Mouse (Mus musculus): Measurements from ENCODE around the gene Nt5m.

Nt5m gene

DNA sequence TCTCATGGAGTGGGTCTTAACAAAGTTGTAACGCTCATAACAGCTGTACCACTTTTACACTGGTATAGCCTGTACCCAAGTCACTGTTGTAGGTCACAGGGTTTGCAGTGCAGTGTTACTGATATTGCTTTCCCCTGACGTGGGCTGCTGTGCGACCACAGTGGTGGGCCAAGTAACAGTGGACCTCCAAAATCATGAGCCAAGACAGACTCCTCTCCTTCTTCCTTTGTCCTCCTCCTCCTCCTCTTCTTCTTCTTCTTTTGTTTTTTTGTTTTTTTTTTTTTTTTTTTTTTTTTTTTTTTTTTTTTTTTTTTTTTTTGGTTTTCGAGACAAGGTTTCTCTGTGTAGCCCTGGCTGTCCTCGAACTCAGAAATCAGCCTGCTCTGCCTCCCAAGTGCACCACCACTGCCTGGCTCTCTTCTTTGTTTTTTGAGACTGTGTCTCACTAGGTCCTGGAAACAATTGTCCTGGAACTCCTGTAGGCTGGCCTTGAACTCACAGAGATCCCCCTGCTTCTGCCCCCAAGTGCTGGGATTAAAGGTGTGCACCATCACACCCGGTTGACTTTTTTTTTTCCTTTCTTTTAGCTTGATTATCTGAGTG lies 67.4 kb downstream of the Nt5m start:
- DNase-seq (ENCODE audit: low read depth), result no peak

DNA sequence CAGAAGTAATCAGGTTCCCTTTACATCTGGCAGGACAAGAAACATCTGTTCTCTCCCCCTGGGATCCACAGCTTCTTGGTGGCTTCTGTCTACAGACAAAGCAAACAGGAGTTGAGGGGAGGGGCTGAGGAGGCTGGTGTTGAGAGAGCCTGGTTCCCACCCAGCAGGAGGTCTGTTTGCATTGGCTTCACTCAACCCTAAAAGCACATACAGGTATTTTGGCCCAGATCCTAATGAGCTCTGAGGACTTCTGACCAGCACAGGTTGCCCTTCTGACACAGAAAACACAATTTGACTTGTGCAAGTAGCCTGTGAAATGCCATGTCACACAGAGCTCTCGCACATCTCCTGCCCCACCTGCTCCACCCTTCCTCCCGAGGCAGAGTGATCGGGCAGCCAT lies 69.2 kb downstream of the Nt5m start:
- no peak for DNase-seq (ENCODE audit: low read depth)

DNA sequence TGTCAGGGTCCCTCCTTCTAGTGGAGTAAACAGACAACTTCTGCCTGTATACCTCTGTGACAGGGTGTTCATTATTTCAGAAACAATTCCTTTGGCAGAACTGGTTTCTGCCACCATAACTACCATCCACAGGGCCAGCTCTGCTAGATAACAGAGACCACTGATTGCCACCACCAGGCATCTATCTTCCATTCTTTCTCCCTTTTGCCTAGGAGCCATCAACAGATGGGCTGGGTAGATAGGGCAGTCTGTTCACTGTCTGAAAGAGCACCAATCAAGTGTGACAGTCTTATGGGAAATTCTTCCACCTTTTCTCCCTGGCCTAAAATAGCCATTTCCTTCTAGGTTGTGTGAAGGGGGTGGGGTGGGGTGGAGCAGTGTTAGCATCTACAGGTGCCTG lies 71.3 kb downstream of the Nt5m start:
- DNase-seq (ENCODE audit: low read depth), result no peak

DNA sequence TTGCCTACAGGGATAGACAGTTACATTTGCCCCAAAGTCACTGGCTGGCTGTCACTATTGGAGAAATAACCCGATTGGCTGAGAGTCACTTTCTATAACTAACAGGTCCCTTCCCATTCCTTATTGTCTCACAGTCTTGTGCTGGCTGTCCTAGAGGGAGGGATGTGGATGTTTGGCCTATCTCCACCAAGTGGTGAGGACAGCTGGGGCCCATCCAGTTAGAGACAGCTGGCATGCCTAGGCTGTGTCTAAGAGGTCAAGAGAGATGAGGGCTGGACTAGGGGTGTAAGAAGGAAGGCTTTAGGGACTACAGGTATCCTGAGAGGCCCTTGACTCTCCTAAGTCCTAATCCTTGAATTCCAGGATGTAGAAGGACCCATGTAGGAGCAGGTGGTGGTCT lies 72.3 kb downstream of the Nt5m start:
- no peak for DNase-seq (ENCODE audit: low read depth)

DNA sequence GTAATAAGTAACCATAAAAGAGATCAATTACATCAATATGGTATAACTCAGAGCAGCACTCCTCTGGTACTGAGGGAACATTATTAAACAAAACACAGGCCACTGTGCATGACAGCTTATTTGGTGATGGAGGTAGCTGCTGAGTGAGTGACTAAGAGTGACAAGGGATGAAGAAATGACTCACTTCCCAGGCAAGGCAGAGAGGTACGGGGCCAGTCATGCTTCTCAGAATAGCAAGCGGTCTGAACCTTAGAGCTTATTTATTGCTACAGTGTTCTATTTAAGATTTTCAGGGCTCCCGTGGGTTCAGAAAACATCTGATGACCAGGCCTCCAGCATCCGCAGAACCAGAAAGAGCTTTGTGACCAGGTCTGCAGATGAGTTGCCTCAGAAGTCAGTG lies 74.5 kb downstream of the Nt5m start:
- DNase-seq (ENCODE audit: low read depth), result no peak

DNA sequence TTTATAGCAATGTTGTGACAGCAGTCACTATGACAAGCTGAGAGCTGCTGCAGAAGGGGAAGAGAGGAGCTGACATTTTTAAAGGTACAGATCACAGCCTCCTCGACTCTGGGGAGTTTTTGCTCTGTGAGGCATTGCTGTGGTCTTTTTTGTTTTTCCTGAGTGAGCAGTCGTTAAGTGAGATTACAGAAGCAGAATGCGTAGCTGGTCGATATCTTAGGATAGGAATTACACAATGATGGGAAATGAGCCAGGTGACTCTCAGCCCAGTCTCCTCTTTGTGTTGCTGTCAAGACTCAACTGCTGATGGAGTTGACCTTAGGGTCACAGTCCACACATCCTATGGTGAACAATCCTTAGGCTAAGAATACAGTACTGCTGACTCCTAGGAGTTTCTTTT lies 78.8 kb downstream of the Nt5m start:
- DNase-seq (ENCODE audit: low read depth), result no peak

DNA sequence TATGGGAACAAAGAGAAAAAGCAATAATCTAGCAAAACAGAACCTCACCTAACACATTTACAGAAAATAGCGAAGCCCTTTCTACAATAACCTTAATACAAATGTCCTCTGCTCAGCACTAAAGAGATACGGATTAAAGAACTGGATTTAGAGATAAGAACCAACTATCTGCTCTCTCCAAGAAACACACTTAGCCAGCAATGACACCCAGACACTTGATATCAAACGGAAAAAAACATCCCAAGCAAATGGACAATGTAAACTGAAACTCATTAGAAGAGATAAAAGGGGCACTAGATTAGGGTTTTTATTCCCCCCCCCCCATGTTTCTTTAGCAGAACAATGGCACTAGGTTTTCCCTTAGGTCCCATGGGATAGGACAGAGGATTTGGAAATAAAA lies 80.2 kb downstream of the Nt5m start:
- no peak for DNase-seq (ENCODE audit: low read depth)

DNA sequence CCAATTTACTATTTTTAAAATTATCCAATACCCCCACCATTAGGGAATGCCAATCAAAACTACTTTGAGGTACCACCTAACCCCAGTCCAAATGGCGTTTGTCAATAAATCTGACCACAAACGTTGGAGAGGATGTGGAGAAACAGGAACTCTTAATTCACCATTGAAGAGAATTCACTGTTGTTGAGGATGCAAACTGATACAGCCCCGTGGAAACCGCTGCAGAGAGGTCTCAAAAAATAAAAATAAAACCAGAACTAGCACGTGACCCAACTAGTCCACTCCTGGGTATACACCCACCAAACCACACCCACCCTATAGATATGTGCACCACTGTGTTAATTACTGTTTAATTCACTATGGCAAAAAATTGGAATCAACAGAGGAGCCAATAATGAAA lies 81.1 kb downstream of the Nt5m start:
- no peak for DNase-seq (ENCODE audit: low read depth)

DNA sequence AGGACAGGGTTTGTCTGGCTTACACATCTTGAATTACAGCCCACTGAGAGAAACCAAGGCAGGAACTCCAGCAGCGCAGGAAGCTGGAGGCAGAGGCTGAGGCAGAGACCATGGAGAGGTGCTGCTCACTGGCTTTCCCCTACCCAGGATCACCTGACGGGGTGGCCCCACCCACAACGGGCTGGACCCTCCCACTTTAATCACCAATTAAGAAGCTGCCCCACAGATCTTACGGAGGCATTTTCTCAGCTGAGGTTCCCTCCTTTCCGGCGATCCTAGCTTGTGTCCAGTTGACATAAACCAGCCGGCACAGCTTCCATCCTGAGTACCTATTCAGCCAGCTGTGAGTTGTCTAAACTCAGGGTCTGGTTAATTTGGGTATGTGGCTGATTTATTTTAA lies 82.0 kb downstream of the Nt5m start:
- DNase-seq (ENCODE audit: low read depth), result no peak

DNA sequence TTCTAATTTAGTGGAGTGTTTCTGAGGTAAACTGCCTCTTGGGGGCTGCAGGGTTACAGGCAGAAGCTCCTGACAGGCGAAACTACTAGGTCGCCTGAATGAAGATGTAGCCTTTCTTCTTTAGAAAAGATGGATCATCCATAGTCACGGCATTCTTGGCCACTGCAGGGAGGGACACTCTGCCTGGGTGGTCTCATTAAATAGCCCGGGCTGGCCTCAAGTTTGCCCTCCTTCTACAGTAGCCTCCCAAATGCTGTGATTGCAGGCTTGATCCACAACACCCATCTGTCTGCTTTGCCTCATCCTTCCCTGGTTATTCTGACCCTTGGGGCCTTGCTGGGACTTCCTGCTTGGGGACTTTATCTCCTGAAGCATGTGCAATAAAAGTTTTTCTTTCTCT lies 90.8 kb downstream of the Nt5m start:
- DNase-seq (ENCODE audit: low read depth), result no peak

Data from induced T-regulatory cell, adult 2 months (primary cell).